Mouse (Mus musculus) liver, embryonic 11.5 days (tissue): ENCODE results near the gene Tln1. TPM values are rescaled to one million over a fixed set of nuclear protein-coding genes. Genes with fewer than 3 reads are reported as not detected.

Experiments used
- polyA plus RNA-seq: library from polyadenylated mRNA; unstranded; fragments of >200 nt; fragmentation: Nextera tagmentation; extraction: Ambion mirVana; gene quantifications from 2 replicates; pipeline ENCODE4 v1.2.1, GENCODE M21; 2014

The Tln1 gene
- polyA plus RNA-seq, 1 experiment from 2014 or later, result 66.4 TPM

Other genes starting within 250 kb of the Tln1 start
- gene Rusc2, start 180.7 kb downstream of the Tln1 start, polyA plus RNA-seq, result 1.4 and 2.0 TPM in 2 replicates
- not detected in 2 replicates for gene Fam166b, start 133.6 kb downstream of the Tln1 start, polyA plus RNA-seq
- 4.3 TPM in 2 replicates for gene Tesk1, start 120.8 kb downstream of the Tln1 start, polyA plus RNA-seq
- 1.2 and 1.3 TPM in 2 replicates for gene Cd72, start 108.1 kb downstream of the Tln1 start, polyA plus RNA-seq
- gene Sit1, start 79.0 kb downstream of the Tln1 start, polyA plus RNA-seq, result not detected in 2 replicates
- 60.3 and 60.5 TPM in 2 replicates for gene Ccdc107, start 69.8 kb downstream of the Tln1 start, polyA plus RNA-seq
- gene Arhgef39, start 63.0 kb downstream of the Tln1 start, polyA plus RNA-seq, result 45.1 and 46.1 TPM in 2 replicates
- 1.5 and 2.0 TPM in 2 replicates for gene Car9, start 55.7 kb downstream of the Tln1 start, polyA plus RNA-seq
- 46.4 and 51.2 TPM in 2 replicates for gene Tpm2, start 38.9 kb downstream of the Tln1 start, polyA plus RNA-seq
- gene Creb3, start 359 bp downstream of the Tln1 start, polyA plus RNA-seq, result 29.6 and 31.3 TPM in 2 replicates
- gene Rgp1, start 16.0 kb upstream of the Tln1 start, polyA plus RNA-seq, result 18.4 and 22.9 TPM in 2 replicates
- gene Gba2, start 16.2 kb upstream of the Tln1 start, polyA plus RNA-seq, result 18.8 and 20.3 TPM in 2 replicates
- gene Msmp, start 21.8 kb upstream of the Tln1 start, polyA plus RNA-seq, result 0.75 and 2.2 TPM in 2 replicates
- 3.2 and 4.5 TPM in 2 replicates for gene Npr2, start 69.2 kb upstream of the Tln1 start, polyA plus RNA-seq
- 0.30 and 1.5 TPM in 2 replicates for gene Spag8, start 90.9 kb upstream of the Tln1 start, polyA plus RNA-seq
- gene Hint2, start 93.8 kb upstream of the Tln1 start, polyA plus RNA-seq, result 87.8 and 88.0 TPM in 2 replicates
- gene Tmem8b, start 106.3 kb upstream of the Tln1 start, polyA plus RNA-seq, result 0.84 and 1.1 TPM in 2 replicates
- gene Fam221b, start 106.5 kb upstream of the Tln1 start, polyA plus RNA-seq, result 2.2 and 2.3 TPM in 2 replicates
- gene Olfr70, start 138.1 kb upstream of the Tln1 start, polyA plus RNA-seq, result not detected in 2 replicates
- gene Olfr71, start 147.6 kb upstream of the Tln1 start, polyA plus RNA-seq, result not detected in 2 replicates
- 0.25 and 0.45 TPM in 2 replicates for gene Hrct1, start 164.5 kb upstream of the Tln1 start, polyA plus RNA-seq
- gene Spaar, start 167.3 kb upstream of the Tln1 start, polyA plus RNA-seq, result 0.13 TPM in 1 of 2 replicates, not detected in the other
- not detected in 2 replicates for gene Olfr159, start 208.3 kb upstream of the Tln1 start, polyA plus RNA-seq